Mouse (Mus musculus) midbrain, postnatal 0 days (tissue): ENCODE measurements around the gene Plxdc2. TPM values are rescaled to one million over a fixed set of nuclear protein-coding genes. Genes with fewer than 3 reads are reported as not detected.

ENCODE experiments used
- ATAC-seq: fragments of 200-750 bp; cut with Nextera tagmentation; 2 replicates; pipeline ENCODE4 v1.8.0; 2017; ENCODE audit warnings: moderate number of reproducible peaks, mild to moderate bottlenecking, moderate TSS enrichment, moderate library complexity; ENCODE audit not compliant: low FRiP score
- DNase-seq: peaks from one replicate; pipeline ENCODE4 v3.0.0-alpha.2; 2015; ENCODE audit warnings: low spot score
- H3K27ac ChIP-seq: fragments of 300-500 bp; sonication (generic); 2 replicates; pipeline ENCODE4 v1.5.1; 2014; ENCODE audit warnings: low read depth, mild to moderate bottlenecking, low read length, mixed read lengths
- H3K27me3 ChIP-seq: fragments of 300-500 bp; sonication (generic); 2 replicates; pipeline ENCODE4 v1.6.1; 2014; ENCODE audit warnings: low read length, control low read depth, mixed read lengths; ENCODE audit not compliant: insufficient read depth
- H3K36me3 ChIP-seq: fragments of 300-500 bp; sonication (generic); 2 replicates; pipeline ENCODE4 v1.6.1; 2014; ENCODE audit warnings: low read length, control low read depth, mixed read lengths; ENCODE audit not compliant: insufficient read depth
- H3K4me1 ChIP-seq: fragments of 300-500 bp; sonication (generic); 2 replicates; pipeline ENCODE4 v1.6.1; 2014; ENCODE audit warnings: mild to moderate bottlenecking, control low read depth, antibody characterized with exemption, low read length, mixed read lengths; ENCODE audit not compliant: insufficient read depth
- H3K4me2 ChIP-seq: fragments of 300-500 bp; sonication (generic); 2 replicates; pipeline ENCODE4 v1.6.1; 2014; ENCODE audit warnings: low read depth, mild to moderate bottlenecking, low read length, mixed read lengths; ENCODE audit not compliant: poor library complexity, severe bottlenecking
- H3K4me3 ChIP-seq: fragments of 300-500 bp; sonication (generic); 2 replicates; pipeline ENCODE4 v1.5.1; 2014; ENCODE audit warnings: low read depth, mild to moderate bottlenecking, low read length, moderate library complexity
- H3K9ac ChIP-seq: fragments of 300-500 bp; sonication (generic); replicated peaks from 2 replicates; pipeline ENCODE4 v1.6.1; 2014; ENCODE audit warnings: mild to moderate bottlenecking, low read length, moderate library complexity, mixed read lengths; ENCODE audit not compliant: poor library complexity, severe bottlenecking
- H3K9me3 ChIP-seq: fragments of 300-500 bp; sonication (generic); 2 replicates; pipeline ENCODE4 v1.6.1; 2016; ENCODE audit warnings: low read length, control low read depth
- CTCF ChIP-seq: IDR thresholded peaks from 2 replicates; pipeline ENCODE4 v1.5.1; 2016; ENCODE audit warnings: antibody characterized with exemption, mild to moderate bottlenecking
- WGBS: fragments of 180-500 bp; shearing (Covaris S2); extraction: QIAGEN DNeasy Blood & Tissue Kit; methylation state at CpG from one replicate; pipeline ENCODE4 v1.1.7; 2014; 5-methylcytosine and 5-hydroxymethylcytosine counted together
- polyA plus RNA-seq: library from polyadenylated mRNA; unstranded; fragments of >200 nt; fragmentation: Nextera tagmentation; extraction: Ambion mirVana; gene quantifications from 2 replicates; pipeline ENCODE4 v1.2.1, GENCODE M21; 2015
- total RNA-seq: library from RNA; depleted of rRNA; stranded (reverse); fragments of >200 nt; gene quantifications from 2 replicates; pipeline ENCODE4 v1.2.3, GENCODE M21; 2014

The Plxdc2 gene
- total and polyA plus RNA-seq, 2 experiments from 2014 or later = 29.0 TPM

DNA sequence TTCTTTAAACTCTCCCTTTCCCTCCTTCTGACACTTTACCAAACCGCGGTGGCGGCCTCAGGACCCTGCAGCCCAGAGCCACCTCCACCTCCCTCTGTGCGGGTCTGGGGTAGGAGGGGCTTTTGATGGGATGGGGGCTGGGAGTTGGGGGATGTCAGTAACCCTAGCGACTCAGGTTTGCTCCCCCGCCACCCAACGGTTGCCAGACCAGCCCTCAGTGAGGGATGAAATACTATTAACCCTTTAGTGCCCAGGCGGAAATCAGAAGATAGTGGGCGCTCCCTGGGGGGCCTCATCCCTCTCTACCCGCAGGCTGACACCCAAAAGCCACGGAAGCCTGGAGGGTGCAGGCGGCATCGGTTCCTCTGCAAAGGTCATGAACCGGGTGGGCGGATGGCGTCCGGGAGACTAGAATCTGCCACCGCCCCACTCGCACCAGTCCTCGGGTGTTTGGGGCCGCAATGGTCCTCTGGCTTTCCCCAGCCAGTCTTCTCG lies 446 bp upstream of the Plxdc2 start:
- WGBS = 0% methylated on average over 22 of the region's 22 CpGs

DNA sequence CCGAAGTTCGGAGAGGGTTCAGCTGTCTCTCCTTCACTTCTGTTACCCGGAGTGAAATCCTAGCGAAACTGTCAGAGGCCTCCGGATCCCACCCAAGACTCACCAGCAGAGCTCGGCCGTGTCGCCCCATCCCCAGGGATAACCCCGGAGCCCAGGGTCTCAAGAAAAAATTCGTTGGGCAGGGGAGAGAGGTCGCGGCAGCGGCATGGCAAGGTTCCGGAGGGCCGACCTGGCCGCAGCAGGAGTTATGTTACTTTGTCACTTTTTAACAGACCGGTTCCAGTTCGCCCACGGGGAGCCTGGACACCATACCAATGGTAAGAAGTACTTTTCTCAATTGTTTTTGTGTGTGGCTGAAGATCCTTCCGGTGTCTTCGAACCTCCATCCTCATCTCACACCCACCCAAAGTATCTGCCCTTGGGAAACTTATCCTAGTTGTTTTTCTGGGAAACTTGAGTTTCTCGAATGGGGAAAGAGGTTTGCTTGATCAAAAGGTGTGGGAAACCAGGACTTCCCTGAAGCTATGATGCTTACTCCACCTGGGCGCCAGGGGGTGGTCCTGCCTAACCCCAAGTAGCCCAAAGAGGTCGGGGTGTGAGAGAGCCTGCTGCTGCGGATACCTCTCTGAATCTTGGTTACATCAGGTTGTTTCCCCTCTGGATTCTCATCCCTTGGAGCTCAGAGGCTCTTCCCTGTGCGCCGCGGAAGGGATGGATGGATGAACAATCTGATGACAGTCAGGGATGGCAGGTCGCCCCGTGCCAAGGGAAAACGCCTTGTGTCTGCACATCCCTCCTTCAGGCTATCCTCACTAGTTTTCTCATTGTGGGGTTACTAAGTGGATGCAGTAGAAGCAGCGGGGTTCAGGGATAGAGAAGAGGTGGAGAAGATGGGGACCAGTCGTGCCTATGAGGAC lies 1.1 kb downstream of the Plxdc2 start:
- Histone ChIP-seq H3K27me3 (no peaks in the 10 kb centered on the region), H3K27ac (no peak overlapping the region), H3K9me3 (no peaks in the 10 kb centered on the region), H3K4me3 (peak overlapping the region; percentile 74), H3K36me3 (no peaks in the 10 kb centered on the region), H3K4me2 (peak overlapping the region; percentile 64), H3K9ac (peak overlapping the region; percentile 72), H3K4me1 (no peaks in the 10 kb centered on the region)
- no peak for DNase-seq
- TF ChIP-seq CTCF = peak; percentile 43
- no peak for ATAC-seq
- WGBS = 3% methylated on average over 33 of the region's 33 CpGs

More for the DNA sequence above, 446 bp upstream of the Plxdc2 start:
- H3K4me3 ChIP-seq = peak overlapping the region; percentile 74
- peak overlapping the region; percentile 72 for H3K9ac ChIP-seq
- peak overlapping the region; percentile 79 for H3K27ac ChIP-seq
- H3K4me1 ChIP-seq = no peaks in the 10 kb centered on the region
- H3K36me3 ChIP-seq = no peaks in the 10 kb centered on the region
- H3K9me3 ChIP-seq = no peaks in the 10 kb centered on the region
- peak overlapping the region; percentile 64 for H3K4me2 ChIP-seq
- DNase-seq = peak; percentile 87
- peak; percentile 92 for ATAC-seq
- TF ChIP-seq CTCF = peak; percentile 35
- no peaks in the 10 kb centered on the region for H3K27me3 ChIP-seq

DNA sequence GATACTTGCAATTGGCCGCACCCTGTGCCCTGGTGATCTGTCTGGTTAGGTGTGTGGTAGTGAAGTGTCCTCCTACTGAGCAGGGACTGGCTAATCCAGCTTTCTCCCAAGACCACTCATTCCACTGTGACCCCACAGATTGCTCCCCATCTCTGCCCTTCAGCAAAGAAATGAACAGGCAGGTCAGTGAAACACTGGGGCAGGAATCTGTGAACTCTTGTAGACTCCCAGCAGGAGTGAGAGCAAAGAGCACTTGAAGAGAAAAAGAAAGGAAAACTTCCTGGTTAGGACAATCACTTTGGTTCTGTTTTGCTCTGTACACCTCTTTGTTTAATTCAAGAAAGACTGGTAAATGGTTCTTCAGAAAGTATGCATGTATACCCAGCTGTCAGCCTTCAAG lies 1.8 kb downstream of the Plxdc2 start:
- 33% methylated on average over 1 of the region's 1 CpGs for WGBS

DNA sequence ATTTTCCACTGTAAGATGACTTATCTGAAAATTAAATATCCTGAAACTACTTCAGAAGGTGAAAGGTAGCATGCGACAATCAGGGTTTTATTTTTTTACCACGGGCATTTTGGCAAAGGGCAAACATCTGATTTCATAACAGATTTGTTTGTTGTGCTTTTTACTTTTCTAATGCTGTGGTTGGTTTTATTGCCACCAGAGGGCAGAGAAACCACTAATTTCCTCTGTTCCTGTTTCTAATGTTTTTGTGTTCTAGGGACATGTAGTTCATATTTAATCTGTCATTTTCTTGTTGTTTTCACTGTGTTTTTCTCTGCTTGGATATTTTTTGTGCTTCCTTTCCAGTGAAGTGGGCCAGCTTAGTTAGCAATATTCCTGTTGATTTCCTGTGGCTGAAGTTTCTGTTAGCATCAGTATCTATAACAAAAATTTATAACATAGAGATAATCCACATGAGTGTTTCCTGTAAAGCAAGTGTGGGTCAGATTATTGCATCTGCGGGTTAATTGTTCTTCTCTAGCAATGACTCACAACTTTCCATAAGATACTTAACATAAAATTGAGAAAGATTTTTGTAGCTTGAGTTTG lies 3.3 kb downstream of the Plxdc2 start:
- Histone ChIP-seq H3K4me2 (peak overlapping the region; percentile 64), H3K27me3 (no peaks in the 10 kb centered on the region), H3K27ac (no peak overlapping the region), H3K4me3 (peak overlapping the region; percentile 74; the same call in 1 of the 2 replicates), H3K9me3 (no peaks in the 10 kb centered on the region), H3K36me3 (no peaks in the 10 kb centered on the region), H3K9ac (no peak overlapping the region), H3K4me1 (no peaks in the 10 kb centered on the region; the same call in 1 of the 2 replicates)
- ATAC-seq = no peak
- peak; percentile 83 for TF ChIP-seq CTCF
- WGBS = 56% methylated on average over 3 of the region's 3 CpGs
- peak; percentile 72 for DNase-seq

More for the DNA sequence above, 1.8 kb downstream of the Plxdc2 start:
- Histone ChIP-seq H3K4me2 (peak overlapping the region; percentile 64), H3K9me3 (no peaks in the 10 kb centered on the region), H3K4me3 (peak overlapping the region; percentile 74), H3K36me3 (no peaks in the 10 kb centered on the region), H3K27me3 (no peaks in the 10 kb centered on the region), H3K27ac (no peak overlapping the region), H3K4me1 (no peaks in the 10 kb centered on the region; the same call in 1 of the 2 replicates), H3K9ac (peak overlapping the region; percentile 61)
- ATAC-seq = no peak
- no peak for TF ChIP-seq CTCF
- DNase-seq = no peak

DNA sequence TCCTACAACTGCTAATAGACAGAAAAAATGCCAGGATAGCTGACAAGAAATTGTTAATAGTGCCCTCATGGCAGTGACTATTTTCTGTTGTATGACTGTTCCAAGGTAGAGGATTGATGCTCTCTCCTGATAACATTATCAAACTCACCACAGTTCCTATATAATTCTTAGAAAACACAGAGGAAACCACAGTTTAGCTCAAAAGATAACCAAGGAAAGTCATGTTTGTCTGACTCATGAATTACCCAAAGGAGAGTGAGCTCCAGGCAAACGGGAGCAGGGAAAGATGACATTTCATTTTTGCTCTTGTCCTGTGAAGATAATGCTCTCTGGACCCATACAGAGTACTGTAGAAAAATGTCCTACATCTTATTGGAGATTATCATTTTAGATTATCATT lies 8.6 kb downstream of the Plxdc2 start:
- Histone ChIP-seq H3K4me2 (no peak overlapping the region), H3K9me3 (no peaks in the 10 kb centered on the region), H3K36me3 (no peaks in the 10 kb centered on the region), H3K4me1 (no peaks in the 10 kb centered on the region; the same call in 1 of the 2 replicates), H3K27me3 (no peaks in the 10 kb centered on the region), H3K4me3 (no peak overlapping the region), H3K27ac (no peak overlapping the region), H3K9ac (no peak overlapping the region)
- TF ChIP-seq CTCF = no peak
- DNase-seq = no peak
- 80% methylated on average over 1 of the region's 1 CpGs for WGBS
- no peak for ATAC-seq
